In the genomic region with DNA sequence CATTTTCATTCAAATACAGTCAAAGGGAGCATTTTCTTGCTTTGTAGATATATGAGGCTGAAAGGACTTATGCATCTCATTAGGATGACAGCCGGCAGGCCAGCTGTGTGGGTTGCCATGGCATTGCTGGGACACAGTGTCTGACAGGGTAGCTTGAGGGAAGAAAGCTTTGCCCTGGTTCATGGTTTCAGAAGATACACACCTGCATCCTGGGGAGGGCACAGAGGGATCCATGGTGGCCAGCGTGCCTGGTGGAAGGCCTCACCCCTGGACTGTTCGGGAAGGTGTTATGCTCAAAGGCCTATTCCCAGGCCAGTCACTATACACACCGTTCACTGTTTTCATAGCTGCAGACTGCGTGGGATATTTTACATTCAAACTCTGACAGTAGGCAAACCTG, we compare ENCODE assay signal across 13 mouse cellular contexts. TPM values are rescaled to one million over a fixed set of nuclear protein-coding genes. Genes with fewer than 3 reads are reported as not detected.
DNase-seq lines count a peak whose midpoint lies in the region; ATAC-seq and TF ChIP-seq lines count a peak whose summit lies in the region.
"Had no signal": no experiment of that assay in that cellular context is flagged by ENCODE, and none has a peak within 500 bp of the region (broad histone marks: within the 10 kb centered on the region; RNA-seq: fewer than 3 reads in every experiment).

No protein-coding gene starts in this region.

- H3K36me3 ChIP-seq in forebrain, embryonic 13.5 days (ENCODE audit: poor library complexity, severe bottlenecking), result no peaks in the 10 kb centered on the region
- H3K36me3 ChIP-seq in hindbrain, embryonic 15.5 days, result no peaks in the 10 kb centered on the region
- no peaks in the 10 kb centered on the region for H3K36me3 ChIP-seq in midbrain, embryonic 14.5 days (ENCODE audit: control insufficient read depth, insufficient read depth, low read length)
- H3K36me3 ChIP-seq in thymus, adult 2 months (ENCODE audit: control insufficient read depth, insufficient read depth, low read length), result no peaks in the 10 kb centered on the region

- ATAC-seq in forebrain, embryonic 13.5 days, result peak; percentile 91
- ATAC-seq in hindbrain, embryonic 15.5 days (ENCODE audit: low FRiP score, low read depth), result peak; percentile 83
- ATAC-seq in midbrain, embryonic 14.5 days (ENCODE audit: low FRiP score, low TSS enrichment), result peak; percentile 77; the same call in 1 of the 2 replicates

- no peak for TF ChIP-seq CTCF in thymus, adult 2 months (IDR thresholded peaks at IDR 0.05; ENCODE audit: borderline replicate concordance, control insufficient read depth, extremely low read depth, insufficient read depth, low read length, poor library complexity)

- DNase-seq in embryo, embryonic 10.5 days (ENCODE audit: low spot score), result peak; percentile 28
- DNase-seq in midbrain, embryonic 14.5 days, result peak; percentile 65
- DNase-seq in spleen, adult 18-20 months, result no peak
- DNase-seq in thymus, adult 2 months, result no peak
- DNase-seq in frontal cortex, postnatal 10 days (ENCODE audit: low spot score in 2 of 2), result no peak
- DNase-seq: cerebellum, adult 11 months; kidney, adult 11 months; kidney, postnatal 4 days; lung, adult 18-20 months had no signal

- 72% methylated on average over 5 of the region's 5 CpGs for WGBS in forebrain, embryonic 13.5 days
- 65% methylated on average over 5 of the region's 5 CpGs for WGBS in hindbrain, embryonic 15.5 days
- 68% methylated on average over 5 of the region's 5 CpGs for WGBS in midbrain, embryonic 14.5 days
- WGBS in thymus, adult 2 months, result 95% methylated on average over 5 of the region's 5 CpGs

- H3K4me1 ChIP-seq in forebrain, embryonic 13.5 days, result 0 out of 2 replicates have a peak, but pooled peaks cover 4% of the 10 kb centered on the region
- 0 out of 2 replicates have a peak, but pooled peaks cover 3% of the 10 kb centered on the region for H3K4me1 ChIP-seq in hindbrain, embryonic 15.5 days (replicated peaks)
- H3K4me1 ChIP-seq in midbrain, embryonic 14.5 days (ENCODE audit: control insufficient read depth, insufficient read depth, low read length), result peaks cover 4% of the 10 kb centered on the region; the same call in 1 of the 2 replicates
- H3K4me1 ChIP-seq in thymus, adult 2 months (replicated peaks; ENCODE audit: control insufficient read depth, insufficient read depth, low read length), result no peaks in the 10 kb centered on the region

- no peaks in the 10 kb centered on the region for H3K9me3 ChIP-seq in forebrain, embryonic 13.5 days (replicated peaks)
- no peaks in the 10 kb centered on the region for H3K9me3 ChIP-seq in hindbrain, embryonic 15.5 days
- no peaks in the 10 kb centered on the region for H3K9me3 ChIP-seq in midbrain, embryonic 14.5 days (ENCODE audit: control insufficient read depth, low read length)

- no peaks in the 10 kb centered on the region for H3K27me3 ChIP-seq in forebrain, embryonic 13.5 days
- no peaks in the 10 kb centered on the region for H3K27me3 ChIP-seq in hindbrain, embryonic 15.5 days
- no peaks in the 10 kb centered on the region for H3K27me3 ChIP-seq in midbrain, embryonic 14.5 days (ENCODE audit: control insufficient read depth, insufficient read depth, low read length)
- H3K27me3 ChIP-seq in thymus, adult 2 months (ENCODE audit: control insufficient read depth, insufficient read depth, low read length), result no peaks in the 10 kb centered on the region

- no peak for TF ChIP-seq POLR2A in thymus, adult 2 months (IDR thresholded peaks at IDR 0.05; ENCODE audit: control insufficient read depth, extremely low read depth, insufficient read depth, low read length, poor library complexity)

- H3K4me2 ChIP-seq in forebrain, embryonic 13.5 days, result no peak overlapping the region
- no peak overlapping the region for H3K4me2 ChIP-seq in hindbrain, embryonic 15.5 days
- no peak overlapping the region for H3K4me2 ChIP-seq in midbrain, embryonic 14.5 days (ENCODE audit: low read length)

- no peak overlapping the region for H3K9ac ChIP-seq in forebrain, embryonic 13.5 days
- H3K9ac ChIP-seq in hindbrain, embryonic 15.5 days, result no peak overlapping the region
- H3K9ac ChIP-seq in midbrain, embryonic 14.5 days (replicated peaks; ENCODE audit: low read length), result no peak overlapping the region

- H3K27ac ChIP-seq in forebrain, embryonic 13.5 days, result no peak overlapping the region
- H3K27ac ChIP-seq in hindbrain, embryonic 15.5 days (replicated peaks), result no peak overlapping the region
- no peak overlapping the region for H3K27ac ChIP-seq in midbrain, embryonic 14.5 days (replicated peaks; ENCODE audit: low read depth, low read length)
- H3K27ac ChIP-seq in thymus, adult 2 months (ENCODE audit: control insufficient read depth, insufficient read depth, low read length), result no peak overlapping the region
- H3K27ac ChIP-seq: macrophage had no signal

- H3K4me3 ChIP-seq in forebrain, embryonic 13.5 days, result no peak overlapping the region
- H3K4me3 ChIP-seq in hindbrain, embryonic 15.5 days, result no peak overlapping the region
- no peak overlapping the region for H3K4me3 ChIP-seq in midbrain, embryonic 14.5 days (replicated peaks; ENCODE audit: low read depth, low read length)
- H3K4me3 ChIP-seq in thymus, adult 2 months (ENCODE audit: control insufficient read depth, insufficient read depth, low read length), result no peak overlapping the region
- H3K4me3 ChIP-seq: myocyte had no signal

RNA-seq across cellular contexts. Expression of a gene that starts 29.5 kb away (rescaled TPM):
- 0.04 TPM in 1 of 2 replicates, not detected in the other for polyA plus RNA-seq in forebrain, embryonic 13.5 days (2015; fragmentation: Nextera tagmentation; extraction: Ambion mirVana)
- polyA plus RNA-seq in hindbrain, embryonic 15.5 days (2015; fragmentation: Nextera tagmentation; extraction: Ambion mirVana), result 0.45 and 0.49 TPM in 2 replicates
- polyA plus RNA-seq in midbrain, embryonic 14.5 days (2014; fragmentation: Nextera tagmentation; extraction: Ambion mirVana), result 0.27 and 0.30 TPM in 2 replicates
- 3.4 and 5.2 TPM in 2 replicates for polyA plus RNA-seq in thymus, adult 2 months (2012; rRNA removed)

Comparison
In these comparisons a context has a peak if more than half of its experiments do, and no peak if none do; other contexts are left out.
1. DNase-seq: peak in embryo, embryonic 10.5 days (single experiment) and midbrain, embryonic 14.5 days (single experiment); none in spleen, adult 18-20 months (0 of 2), thymus, adult 2 months (single experiment) and frontal cortex, postnatal 10 days (0 of 2).
2. Peak in every context shown above with its lines, with median percentiles within 50 percentile points of each other: ATAC-seq.